Mouse (Mus musculus): ENCODE results near the gene Gm14322. TPM values are rescaled to one million over a fixed set of nuclear protein-coding genes. Genes with fewer than 3 reads are reported as not detected.

The Gm14322 gene
- 0.37 TPM for polyA plus RNA-seq (2017; shearing (Covaris generic))

GRCm38 (mm10) chr2:177758941-177759558, at the start of gene Gm14322:
Gm14322 (plus strand) TSS chr2:177759288.

Other genes with a start within 250 kb of the Gm14322 start
- gene Gm14406, start 181.1 kb upstream of the Gm14322 start, polyA plus RNA-seq (2017; shearing (Covaris generic)) = not detected
- 6.4 TPM for gene Gm14325, start 81.0 kb downstream of the Gm14322 start, polyA plus RNA-seq (2017; shearing (Covaris generic))
- gene Gm14327, start 137.8 kb downstream of the Gm14322 start, polyA plus RNA-seq (2017; shearing (Covaris generic)) = not detected
- gene Zfp972, start 166.3 kb downstream of the Gm14322 start, polyA plus RNA-seq (2017; shearing (Covaris generic)) = not detected
- 5.7 TPM for gene Gm14326, start 198.0 kb downstream of the Gm14322 start, polyA plus RNA-seq (2017; shearing (Covaris generic))

Data from effector memory CD4-positive, alpha-beta T cell, adult 5 months (primary cell).